ENCODE assay signal across 19 mouse cellular contexts in genomic region chr12:99571999-99572398, GRCm38 (mm10). TPM values are rescaled to one million over a fixed set of nuclear protein-coding genes. Genes with fewer than 3 reads are reported as not detected.
A peak's percentile ranks its signal among the peaks of the same experiment; 100 is the strongest.
DNase-seq lines count a peak whose midpoint lies in the region; ATAC-seq lines count a peak whose summit lies in the region.
"Had no signal": no experiment of that assay in that cellular context is flagged by ENCODE, and none has a peak within 500 bp of the region (broad histone marks: within the 10 kb centered on the region; RNA-seq: fewer than 3 reads in every experiment).

No protein-coding gene starts in this region.

- H3K4me1 ChIP-seq in heart, embryonic 10.5 days, result peaks cover 9% of the 10 kb centered on the region; the same call in 1 of the 2 replicates
- peaks cover 6% of the 10 kb centered on the region; the same call in 1 of the 2 replicates for H3K4me1 ChIP-seq in limb, embryonic 10.5 days

- H3K9me3 ChIP-seq in heart, embryonic 10.5 days, result no peaks in the 10 kb centered on the region
- H3K9me3 ChIP-seq in limb, embryonic 10.5 days (replicated peaks), result no peaks in the 10 kb centered on the region
- H3K9me3 ChIP-seq: embryonic facial prominence, embryonic 12.5 days; forebrain, embryonic 15.5 days; heart, embryonic 15.5 days; hindbrain, embryonic 13.5 days had no signal

- 0 out of 2 replicates have a peak, but pooled peaks cover 2% of the 10 kb centered on the region for H3K36me3 ChIP-seq in heart, embryonic 10.5 days
- H3K36me3 ChIP-seq in limb, embryonic 10.5 days, result 0 out of 2 replicates have a peak, but pooled peaks cover 5% of the 10 kb centered on the region
- H3K36me3 ChIP-seq: embryonic facial prominence, embryonic 12.5 days; forebrain, embryonic 15.5 days; heart, embryonic 15.5 days; hindbrain, embryonic 13.5 days had no signal

- ATAC-seq in CD4-positive, CD25-positive, alpha-beta regulatory T cell, adult 4 months, result peak; percentile 67
- ATAC-seq: forebrain, embryonic 15.5 days; hindbrain, postnatal 0 days; Patski had no signal

- no peak overlapping the region for H3K4me3 ChIP-seq in heart, embryonic 10.5 days
- no peak overlapping the region for H3K4me3 ChIP-seq in limb, embryonic 10.5 days
- H3K4me3 ChIP-seq: embryonic facial prominence, embryonic 12.5 days; forebrain, embryonic 15.5 days; heart, embryonic 15.5 days; hindbrain, embryonic 13.5 days had no signal

- H3K27ac ChIP-seq in heart, embryonic 10.5 days, result no peak overlapping the region
- H3K27ac ChIP-seq in limb, embryonic 10.5 days, result no peak overlapping the region
- H3K27ac ChIP-seq: embryonic facial prominence, embryonic 12.5 days; forebrain, embryonic 15.5 days; heart, embryonic 15.5 days; hindbrain, embryonic 13.5 days; hindbrain, postnatal 0 days had no signal

- WGBS in heart, embryonic 10.5 days, result 91% methylated on average over 8 of the region's 8 CpGs
- WGBS in limb, embryonic 10.5 days, result 89% methylated on average over 8 of the region's 8 CpGs

- H3K27me3 ChIP-seq in heart, embryonic 10.5 days (ENCODE audit: insufficient read depth, poor library complexity, severe bottlenecking), result no peaks in the 10 kb centered on the region
- H3K27me3 ChIP-seq in limb, embryonic 10.5 days (ENCODE audit: low read depth, poor library complexity, severe bottlenecking), result peaks cover 11% of the 10 kb centered on the region; the same call in 1 of the 2 replicates
- H3K27me3 ChIP-seq: embryonic facial prominence, embryonic 12.5 days; forebrain, embryonic 15.5 days; heart, embryonic 15.5 days had no signal

- DNase-seq in spleen, postnatal 36 days (ENCODE audit: low spot score in 2 of 2), result peak; percentile 41 to 44
- no peak for DNase-seq in spleen, adult 18-20 months
- DNase-seq in induced T-regulatory cell, adult 2 months (ENCODE audit: low read depth), result peak; percentile 72
- no peak for DNase-seq in heart, embryonic 10.5 days (ENCODE audit: low spot score)
- no peak for DNase-seq in limb, embryonic 10.5 days (ENCODE audit: low spot score)
- DNase-seq in cerebellum, postnatal 10 days, result no peak
- DNase-seq: adrenal gland, adult 8-10 months; cerebellum, adult 11 months; cerebellum, adult 8-10 months; cerebellum, postnatal 25 days; heart, adult 18-20 months; heart, postnatal 14 days had no signal

RNA-seq across cellular contexts. Expression of gene Foxn3, which starts 8.6 kb away (rescaled TPM):
- 100 to 1,000 TPM; 129 to 166 TPM for polyA plus RNA-seq in CD4-positive, CD25-positive, alpha-beta regulatory T cell, adult 4 months (2017; shearing (Covaris generic))
- 60.5 and 65.2 TPM in 2 replicates for polyA plus RNA-seq in heart, embryonic 10.5 days (2016; fragmentation: Nextera tagmentation; extraction: Ambion mirVana)
- 57.6 and 68.8 TPM in 2 replicates for polyA plus RNA-seq in limb, embryonic 10.5 days (2016; fragmentation: Nextera tagmentation; extraction: Ambion mirVana)

Comparison
In these comparisons a context has a peak if more than half of its experiments do, and no peak if none do; other contexts are left out.
1. DNase-seq: peak in spleen, postnatal 36 days (2 of 2) and induced T-regulatory cell, adult 2 months (single experiment); none in spleen, adult 18-20 months (0 of 2), heart, embryonic 10.5 days (single experiment), limb, embryonic 10.5 days (single experiment) and cerebellum, postnatal 10 days (0 of 2).